Mouse (Mus musculus): ENCODE measurements at regions not wholly inside any gene's neighbourhood (a gene's known extent, or its start where the extent isn't known, plus 50 kb on each side); places are given as distances from the start of the nearest gene placed in this dataset.

DNA sequence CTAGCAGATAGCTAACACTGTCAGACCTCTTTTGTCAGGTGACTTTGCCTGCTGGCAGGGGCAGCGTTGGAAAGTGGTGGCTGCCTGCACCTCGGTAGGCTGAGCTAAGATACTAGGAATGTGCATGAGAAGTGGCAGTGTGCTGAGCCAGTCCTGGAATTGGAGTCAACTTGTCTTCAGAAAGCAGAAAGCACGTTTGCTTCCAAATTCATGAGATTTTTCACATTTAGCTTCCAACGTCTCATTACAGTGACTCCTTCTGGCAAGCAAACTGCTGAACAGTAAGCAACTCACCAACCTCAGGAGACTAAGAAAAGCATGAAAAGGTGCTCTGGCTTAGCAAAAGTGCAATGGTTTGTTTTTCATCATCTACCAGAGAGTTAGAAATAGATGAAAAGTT is 59.1 kb upstream of the Adamts3 start:
- Histone ChIP-seq H3K27ac (ENCODE audit: low read depth) (no peak overlapping the region), H3K27me3 (ENCODE audit: control insufficient read depth, insufficient read depth, low read length) (no peaks in the 10 kb centered on the region), H3K36me3 (replicated peaks; ENCODE audit: control insufficient read depth, insufficient read depth, low read length) (no peaks in the 10 kb centered on the region), H3K4me1 (ENCODE audit: control insufficient read depth, insufficient read depth) (no peaks in the 10 kb centered on the region), H3K4me2 (ENCODE audit: low read depth, low read length) (no peak overlapping the region), H3K9me3 (replicated peaks; ENCODE audit: control insufficient read depth, low read length) (0 out of 2 replicates have a peak, but pooled peaks cover 6% of the 10 kb centered on the region), H3K9ac (replicated peaks; ENCODE audit: low read depth, low read length) (no peak overlapping the region), H3K4me3 (ENCODE audit: low read depth, low read length) (no peak overlapping the region)
- DNase-seq (ENCODE audit: low spot score), result no peak
- ATAC-seq (ENCODE audit: insufficient read depth, low read depth), result no peak
- TF ChIP-seq EP300 (IDR thresholded peaks at IDR 0.05; ENCODE audit: low read depth), result no peak
- TF ChIP-seq CTCF (IDR thresholded peaks at IDR 0.05; ENCODE audit: low read depth), result no peak
- 27% methylated on average over 4 of the region's 4 CpGs for WGBS

DNA sequence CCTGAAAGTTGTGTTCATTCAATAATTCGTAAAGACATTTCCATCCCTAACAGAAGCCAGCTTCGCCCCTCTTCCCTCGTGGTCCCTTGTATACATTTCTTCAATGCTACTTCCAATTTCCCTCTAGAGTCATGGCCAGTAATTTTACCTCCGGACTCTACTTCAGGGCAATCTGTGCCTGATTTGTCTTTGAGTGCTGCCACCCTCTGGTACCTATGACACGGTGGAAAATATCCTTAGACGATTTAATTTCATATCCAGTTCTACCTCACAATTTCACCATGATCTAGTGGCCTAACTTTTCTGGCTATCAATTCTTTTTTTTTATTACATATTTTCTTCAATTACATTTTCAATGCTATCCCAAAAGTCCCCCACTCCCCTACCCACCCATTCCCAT is 49.9 kb upstream of the Adamts3 start:
- TF ChIP-seq EP300 (IDR thresholded peaks at IDR 0.05; ENCODE audit: low read depth), result no peak
- TF ChIP-seq CTCF (IDR thresholded peaks at IDR 0.05; ENCODE audit: low read depth), result peak; percentile 37
- WGBS, result 72% methylated on average over 6 of the region's 6 CpGs
- Histone ChIP-seq H3K4me3 (ENCODE audit: low read depth, low read length) (no peak overlapping the region), H3K9me3 (replicated peaks; ENCODE audit: control insufficient read depth, low read length) (no peaks in the 10 kb centered on the region), H3K27ac (ENCODE audit: low read depth) (no peak overlapping the region), H3K4me1 (ENCODE audit: control insufficient read depth, insufficient read depth) (no peaks in the 10 kb centered on the region), H3K9ac (replicated peaks; ENCODE audit: low read depth, low read length) (no peak overlapping the region), H3K27me3 (ENCODE audit: control insufficient read depth, insufficient read depth, low read length) (no peaks in the 10 kb centered on the region), H3K36me3 (replicated peaks; ENCODE audit: control insufficient read depth, insufficient read depth, low read length) (no peaks in the 10 kb centered on the region), H3K4me2 (ENCODE audit: low read depth, low read length) (no peak overlapping the region)
- no peak for ATAC-seq (ENCODE audit: insufficient read depth, low read depth)
- DNase-seq (ENCODE audit: low spot score), result no peak

Measured in heart, postnatal 0 days (tissue).